Mouse (Mus musculus) G1E-ER4 (cell line): ENCODE data around the gene Ankrd52. TPM values are rescaled to one million over a fixed set of nuclear protein-coding genes. Genes with fewer than 3 reads are reported as not detected.

Source experiments
- GATA1 ChIP-seq: IDR thresholded peaks from one replicate; pipeline ENCODE4 v1.8.0; 2012; ENCODE audit warnings: low read length, inconsistent platforms
- polyA plus RNA-seq: library from polyadenylated mRNA; stranded (reverse); fragments of >175 nt; gene quantifications from 2 replicates; pipeline ENCODE4 v1.2.3, GENCODE M21; 2012

Ankrd52 gene
- 79.7 and 85.8 TPM in 2 replicates for polyA plus RNA-seq

DNA sequence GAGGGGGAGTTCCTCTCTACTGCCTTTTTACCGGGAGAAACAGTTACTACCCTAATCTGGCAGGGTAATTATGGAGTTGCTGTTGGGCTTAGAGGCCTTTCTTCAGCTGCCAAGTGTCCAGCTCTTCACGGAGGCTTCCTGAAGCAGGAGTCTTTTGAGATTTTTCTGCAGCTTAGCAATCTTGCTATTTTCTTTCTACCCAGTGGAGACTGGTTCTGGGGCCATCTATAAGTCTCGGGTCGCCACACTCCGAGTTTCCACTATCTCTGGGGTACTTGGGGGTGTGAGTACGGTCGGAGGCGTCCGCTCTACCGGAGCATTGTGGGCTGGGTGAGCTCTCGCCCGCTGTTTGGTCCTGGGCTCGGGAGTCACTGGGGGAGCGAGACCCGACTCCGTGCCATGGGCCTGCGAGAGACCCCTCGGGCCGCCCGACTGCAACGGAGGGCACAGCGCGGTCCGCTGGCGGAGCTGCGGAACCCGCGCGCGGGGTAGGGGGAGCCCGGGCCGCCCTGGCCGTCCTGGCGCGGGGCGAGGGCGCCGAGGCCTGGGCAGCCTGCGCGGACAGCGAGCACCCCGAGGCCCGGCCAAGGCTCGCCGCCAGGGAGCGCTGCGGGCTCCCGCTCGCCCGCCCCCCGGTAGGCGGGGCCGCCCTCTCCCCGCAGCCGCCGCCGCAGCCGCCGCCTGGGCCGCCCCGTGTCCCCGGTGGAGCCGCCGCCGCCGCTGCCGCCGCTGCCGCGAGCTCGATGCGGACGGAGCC, at the start of gene Ankrd52:
TSS of gene Ankrd52 (plus strand) at position 661 of the 757 bp plus-strand sequence.
- no peak for TF ChIP-seq GATA1

DNA sequence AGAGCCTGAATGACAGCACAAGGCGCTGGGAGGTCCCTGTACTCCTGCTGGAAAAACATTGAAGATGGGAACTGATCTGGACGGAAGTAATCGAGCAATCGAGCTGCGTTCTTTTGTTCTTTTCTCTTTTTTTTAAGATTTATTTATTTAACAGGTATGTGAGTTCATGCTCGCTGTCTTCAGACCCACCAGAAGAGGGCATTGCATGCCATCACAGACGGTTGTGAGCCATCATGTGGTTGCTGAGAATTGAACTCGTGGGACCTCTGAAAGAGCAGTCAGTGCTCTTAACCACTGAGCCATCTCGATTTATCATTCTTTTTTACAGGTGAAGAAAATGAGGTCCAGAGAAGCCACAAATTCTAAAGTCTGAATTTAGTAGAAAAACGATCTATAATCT, 49.3 kb upstream of the Ankrd52 start:
- TF ChIP-seq GATA1 = no peak

DNA sequence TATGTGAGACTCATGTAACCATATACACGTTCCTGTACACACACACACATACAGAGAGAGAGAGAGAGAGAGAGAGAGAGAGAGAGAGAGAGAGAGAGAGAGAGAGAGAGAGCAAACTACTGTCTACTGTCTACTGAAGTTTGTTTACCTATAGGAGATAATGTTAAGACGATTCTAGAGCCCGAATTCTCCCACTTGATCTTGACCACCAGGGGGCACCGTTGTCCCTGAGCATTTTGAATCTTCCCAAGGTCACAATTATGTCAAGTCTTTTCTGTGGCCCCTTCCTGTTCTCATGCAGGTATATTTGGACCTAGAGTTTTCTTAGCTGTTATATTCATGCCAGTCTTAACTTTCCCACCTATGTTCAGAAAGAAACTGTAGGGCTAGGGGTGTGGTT, 41.3 kb upstream of the Ankrd52 start:
- no peak for TF ChIP-seq GATA1

DNA sequence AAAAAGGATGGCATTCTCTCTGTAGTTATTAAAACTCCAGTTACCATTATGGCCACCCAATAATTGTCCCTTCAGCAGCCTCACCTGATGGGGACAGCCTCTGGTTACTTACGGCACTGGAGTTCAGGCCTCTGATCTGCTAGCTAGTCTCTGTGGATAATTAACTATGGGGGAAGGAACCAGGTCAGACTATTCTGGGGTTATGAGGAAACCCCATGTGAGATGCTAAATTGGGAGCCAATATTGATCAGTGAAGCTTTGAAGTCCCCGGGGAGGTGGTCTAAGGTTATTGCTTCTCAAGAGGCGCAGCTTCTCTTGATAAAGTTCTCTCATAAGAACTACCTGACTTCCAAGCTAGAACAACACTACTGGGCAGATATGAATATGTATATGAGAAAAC, 40.7 kb upstream of the Ankrd52 start:
- no peak for TF ChIP-seq GATA1

DNA sequence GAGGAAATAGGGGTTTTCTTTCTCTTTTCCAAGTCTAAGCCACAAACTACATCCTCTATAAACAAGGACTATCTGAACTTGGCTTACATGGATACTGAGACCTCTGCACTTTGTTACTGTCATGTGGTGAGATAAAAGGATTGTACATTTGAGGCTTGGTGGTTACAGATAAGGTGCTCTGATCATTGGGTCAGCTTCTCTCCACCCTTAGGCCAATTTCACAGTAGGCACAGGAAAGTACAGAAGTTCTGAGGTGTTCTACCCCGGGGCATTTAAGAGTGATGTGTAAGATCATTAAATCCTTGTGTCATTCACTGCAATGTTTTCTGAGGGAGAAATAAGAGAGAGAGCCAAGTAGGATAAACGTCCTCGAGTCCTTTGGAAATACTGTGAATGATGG, 40.3 kb upstream of the Ankrd52 start:
- TF ChIP-seq GATA1 = peak; percentile 89

DNA sequence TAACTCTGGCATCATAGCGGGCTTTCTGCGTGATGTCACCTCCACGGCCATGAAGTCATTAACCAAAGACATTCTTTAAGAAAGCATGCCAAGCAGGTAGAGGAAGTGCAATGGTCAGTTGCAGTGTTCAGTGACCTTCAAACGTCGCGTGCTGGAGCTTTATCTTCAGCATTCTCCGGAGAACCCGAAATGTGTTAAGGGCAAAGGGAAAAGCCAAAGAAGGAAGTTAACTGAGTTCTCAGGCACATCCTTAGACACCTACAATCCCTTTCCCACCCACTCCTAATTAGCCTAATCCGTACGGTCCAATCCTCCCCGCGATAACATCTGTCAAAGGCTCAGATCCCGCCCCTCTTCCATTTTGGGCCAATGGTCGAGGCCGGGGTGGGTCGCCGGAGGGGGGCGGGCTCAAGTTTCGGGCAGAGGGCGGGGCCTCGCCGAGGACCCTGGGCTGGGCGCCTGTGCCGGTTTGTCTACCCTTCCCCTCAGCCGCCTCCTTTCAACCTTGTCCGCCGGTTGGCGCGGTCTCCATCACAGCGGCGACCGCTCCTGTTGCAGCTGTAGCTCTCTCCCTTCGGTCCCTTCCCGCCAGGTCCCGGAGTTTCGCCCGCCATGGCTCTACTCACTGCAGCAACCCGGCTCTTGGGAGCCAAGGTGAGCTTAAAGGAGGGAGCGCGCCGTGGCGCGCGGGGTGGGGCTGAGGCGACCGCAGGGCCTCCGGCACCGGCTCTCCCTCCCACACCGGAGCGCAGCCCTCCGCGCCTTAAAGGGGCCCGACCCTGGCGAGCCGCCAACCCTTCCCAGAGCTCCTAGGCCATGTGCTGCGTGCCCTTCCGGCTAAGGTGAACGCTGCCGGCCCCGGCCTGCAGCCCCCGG, 39.4 kb upstream of the Ankrd52 start, which contains the start of gene Cs:
TSS of gene Cs (plus strand) at position 429 of the 876 bp plus-strand sequence.
- no peak for TF ChIP-seq GATA1

DNA sequence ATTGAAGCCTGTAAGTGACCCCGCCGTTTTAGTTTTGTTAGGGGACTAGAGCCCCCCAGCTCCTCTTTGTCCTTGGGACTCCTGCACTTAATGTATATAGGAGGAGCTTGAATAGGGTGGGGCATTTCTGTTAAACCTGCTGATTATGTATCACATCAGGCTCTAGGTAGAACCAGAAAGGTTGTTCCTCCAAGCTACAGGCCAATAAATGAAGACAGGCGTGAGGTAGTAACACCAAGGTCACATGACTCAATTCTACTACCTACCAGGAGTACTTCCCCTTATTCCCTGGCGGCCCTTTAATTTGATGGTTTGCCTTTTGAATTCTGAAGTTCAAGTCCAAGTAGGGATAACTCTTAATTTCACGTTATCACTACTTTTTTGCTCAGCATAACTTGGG, 38.5 kb upstream of the Ankrd52 start:
- TF ChIP-seq GATA1 = no peak

DNA sequence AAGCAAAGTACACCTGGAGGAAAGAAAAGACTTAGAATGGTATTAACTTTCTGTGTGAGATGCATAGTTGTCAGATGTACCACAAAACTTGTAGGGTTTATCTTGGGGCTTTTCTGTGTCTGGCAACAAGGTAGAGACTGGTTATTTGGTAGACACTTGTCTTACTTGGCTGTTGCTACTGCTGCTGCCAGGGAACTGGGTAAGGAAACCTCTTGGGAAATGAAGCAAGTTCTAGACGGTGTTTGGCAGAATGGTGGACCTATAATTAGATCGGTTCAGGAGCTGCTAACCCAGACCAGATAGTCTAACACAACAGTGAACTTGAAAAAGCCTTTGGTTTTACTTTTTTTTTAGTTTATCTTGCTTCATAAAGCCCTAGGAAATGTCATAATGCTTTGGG, 38.0 kb upstream of the Ankrd52 start:
- no peak for TF ChIP-seq GATA1

DNA sequence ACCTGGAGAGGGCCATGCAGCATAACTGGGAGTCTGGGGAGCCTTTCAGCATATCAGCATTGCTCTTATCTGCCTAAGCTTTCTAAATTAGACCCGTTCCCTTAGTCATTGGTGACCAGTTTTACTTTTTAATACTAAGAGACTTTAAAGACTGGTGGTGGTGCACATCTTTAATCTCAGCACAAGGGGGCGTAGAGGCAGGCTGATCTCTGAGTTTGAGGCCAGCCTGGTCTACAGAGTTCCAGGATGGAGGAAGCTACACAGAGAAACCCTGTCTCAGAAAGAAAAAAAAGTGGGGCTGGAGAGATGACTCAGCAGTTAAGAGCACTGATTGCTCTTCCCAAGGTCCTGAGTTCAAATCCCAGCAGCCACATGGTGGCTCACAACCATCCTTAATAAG, 36.7 kb upstream of the Ankrd52 start:
- no peak for TF ChIP-seq GATA1

DNA sequence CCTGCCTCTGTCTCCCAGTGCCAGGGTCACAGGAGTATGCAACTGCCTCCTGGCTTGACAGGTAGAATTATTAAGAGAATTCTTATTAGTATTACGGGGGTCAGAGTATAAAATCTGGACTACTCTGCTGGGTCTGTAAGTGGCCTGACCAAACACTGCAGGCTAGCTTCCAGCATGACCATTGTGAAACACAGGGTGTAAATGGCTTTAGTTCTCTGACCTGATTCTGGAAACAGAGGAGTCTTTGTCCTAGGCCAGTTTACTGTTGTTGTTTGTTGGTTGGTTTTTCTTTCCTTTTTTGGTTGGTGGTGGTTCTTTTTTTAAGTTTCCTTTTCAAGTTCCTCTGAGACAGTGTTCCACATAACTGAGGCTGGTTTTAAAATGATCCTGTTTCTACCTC, 33.5 kb upstream of the Ankrd52 start:
- no peak for TF ChIP-seq GATA1

DNA sequence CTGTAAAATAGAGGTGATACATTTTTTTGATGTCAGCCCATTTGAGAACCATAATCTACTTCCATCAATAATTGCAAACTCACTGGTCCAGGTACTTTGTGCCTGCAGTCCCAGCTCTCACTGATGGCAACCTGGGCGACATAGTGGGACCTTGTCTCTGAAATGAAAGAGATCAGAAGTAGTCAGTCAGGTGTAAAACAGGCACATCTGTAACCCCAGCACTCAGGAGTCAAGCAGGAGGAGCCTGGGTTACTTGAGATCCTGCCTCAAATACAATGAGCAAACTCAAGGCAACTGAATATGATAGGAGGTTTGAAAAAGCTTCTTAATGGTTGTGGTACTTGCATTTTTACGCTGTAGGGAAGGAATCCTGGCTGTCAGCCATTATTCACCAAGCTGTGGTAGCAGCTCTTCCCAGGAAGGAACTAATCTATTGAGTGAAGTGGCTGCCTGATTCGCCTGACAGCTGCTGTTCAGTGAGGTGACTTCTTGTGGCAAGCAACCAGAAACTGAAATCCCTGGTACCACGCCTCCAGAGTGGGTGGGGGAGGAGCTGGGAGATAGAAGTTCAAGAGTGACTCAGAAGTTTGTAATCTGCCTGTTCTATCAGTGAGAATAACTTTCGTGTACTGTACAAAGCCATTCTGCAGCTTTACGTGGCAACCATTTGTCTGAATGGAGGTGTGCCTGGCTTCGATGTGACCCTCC, 32.2 kb upstream of the Ankrd52 start:
- TF ChIP-seq GATA1 = peak; percentile 85

DNA sequence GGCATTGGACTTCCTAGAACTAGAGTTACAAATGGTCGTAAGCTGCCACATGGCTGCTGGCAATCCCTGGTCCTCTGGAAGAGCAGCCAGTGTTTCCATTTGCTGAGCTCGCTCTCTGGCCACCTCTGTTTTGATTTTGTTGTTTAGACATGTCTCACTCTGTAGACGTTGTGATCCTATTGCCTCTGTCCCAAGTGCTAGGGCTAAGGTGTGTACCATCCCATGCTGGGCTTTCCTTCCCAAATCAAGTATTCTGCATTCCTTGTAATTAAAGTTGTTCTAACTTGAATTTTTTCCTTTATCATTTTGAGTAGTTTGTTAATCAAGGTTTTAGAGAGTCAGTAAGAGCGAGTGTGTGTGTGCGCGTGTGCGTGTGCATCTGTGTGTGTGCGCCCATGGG, 29.4 kb upstream of the Ankrd52 start:
- TF ChIP-seq GATA1 = no peak

DNA sequence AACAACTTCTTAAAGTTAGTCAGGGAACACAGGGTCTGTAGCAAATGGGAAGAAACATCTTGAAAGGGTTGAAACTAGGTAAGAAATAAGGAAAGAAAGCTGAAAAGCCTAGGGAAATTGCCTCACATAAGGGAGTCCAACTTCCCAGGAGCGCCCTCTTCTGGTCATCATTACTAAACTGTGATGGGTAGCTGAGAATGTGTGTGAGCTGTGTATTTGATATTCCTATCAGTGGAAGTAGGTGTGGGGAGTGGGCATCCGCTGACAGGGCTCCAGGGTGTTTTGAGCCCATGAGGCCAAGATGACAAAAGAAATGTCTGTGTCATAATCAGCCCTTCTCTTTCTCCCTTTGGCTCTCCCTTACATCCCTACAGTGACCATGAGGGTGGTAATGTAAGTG, 18.1 kb upstream of the Ankrd52 start:
- TF ChIP-seq GATA1 = no peak

DNA sequence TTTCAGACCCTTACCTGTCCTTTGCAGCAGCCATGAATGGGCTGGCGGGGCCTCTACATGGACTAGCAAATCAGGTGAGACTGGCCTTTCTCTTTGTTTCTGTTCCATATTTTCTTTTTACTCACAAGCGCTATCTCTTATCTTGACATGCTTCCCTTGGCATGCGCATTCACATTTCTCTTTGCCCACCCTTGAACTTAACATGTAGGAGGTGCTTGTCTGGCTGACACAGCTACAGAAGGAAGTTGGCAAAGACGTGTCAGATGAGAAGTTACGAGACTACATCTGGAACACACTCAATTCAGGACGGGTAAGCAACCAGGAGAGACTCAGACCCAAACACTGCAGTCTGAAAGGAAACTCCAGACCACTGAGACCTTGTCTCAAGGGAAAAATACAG, 17.7 kb upstream of the Ankrd52 start:
- no peak for TF ChIP-seq GATA1

DNA sequence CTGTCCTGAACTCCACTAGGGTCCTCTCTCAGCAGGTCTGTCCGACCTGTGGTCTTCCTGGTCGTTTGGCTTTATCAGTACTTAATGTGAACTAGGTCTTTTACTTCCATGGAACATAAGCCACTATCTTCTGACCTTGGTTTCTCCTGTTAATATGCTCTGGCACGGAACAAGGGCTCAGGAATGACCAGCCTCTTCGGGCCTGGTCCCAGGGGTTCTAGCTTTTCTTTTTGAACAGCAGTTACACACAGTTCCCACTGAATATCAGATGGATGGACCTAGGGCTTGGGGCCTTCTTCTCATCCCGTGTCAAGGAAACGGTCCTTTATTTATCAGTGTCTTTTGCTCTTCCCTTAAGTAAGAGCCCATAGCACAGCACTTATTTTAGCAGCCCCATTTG, 15.1 kb upstream of the Ankrd52 start:
- TF ChIP-seq GATA1 = no peak

DNA sequence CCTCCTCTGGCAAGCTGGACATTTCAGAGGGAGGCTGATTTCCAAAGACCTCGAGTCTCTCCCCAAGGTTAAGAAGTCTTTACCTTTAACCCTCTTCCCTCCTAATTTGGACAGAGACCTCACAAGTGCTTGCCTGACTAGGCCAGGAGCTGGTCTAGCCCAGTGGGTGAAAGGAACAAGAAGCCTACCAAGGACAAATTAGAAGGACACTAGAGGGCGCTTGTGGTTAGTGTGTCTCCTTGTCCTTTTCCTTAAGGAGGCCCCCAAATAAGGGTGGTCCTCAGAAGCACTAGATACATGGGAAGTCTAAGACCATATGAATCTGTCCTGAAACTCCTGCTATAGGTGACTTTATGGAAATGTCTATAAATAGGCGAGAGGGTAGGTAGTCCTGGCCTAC, 14.3 kb upstream of the Ankrd52 start:
- no peak for TF ChIP-seq GATA1
